Mouse (Mus musculus): ENCODE results near the gene Wdr59. TPM values are rescaled to one million over a fixed set of nuclear protein-coding genes. Genes with fewer than 3 reads are reported as not detected.

Gene Wdr59
- polyA plus RNA-seq, 2 experiments, result 1.1 to 2.8 TPM

- Histone ChIP-seq H3K27me3 (ENCODE audit: control insufficient read depth, insufficient read depth, low read length) (no peaks in the 10 kb centered on the region), H3K9ac (replicated peaks) (no peak overlapping the region), H3K36me3 (replicated peaks; ENCODE audit: control insufficient read depth, insufficient read depth, low read depth) (no peaks in the 10 kb centered on the region), H3K9me3 (ENCODE audit: control insufficient read depth, low read length) (no peaks in the 10 kb centered on the region), H3K4me3 (ENCODE audit: insufficient read depth in 1 of 2, low read depth in 2 of 2, low read length in 2 of 2) (peak overlapping the region in 1 of 2 experiments; percentile 77; a peak in 2 of 4 replicates), H3K4me1 (replicated peaks; ENCODE audit: control insufficient read depth in 2 of 2, insufficient read depth in 2 of 2, low read length in 1 of 2) (peaks cover 0 to 16% of the 10 kb centered on the region in 2 experiments; a peak in 2 of 4 replicates), H3K27ac (no peak overlapping the region), H3K4me2 (ENCODE audit: low read depth) (peak overlapping the region; percentile 89)
- TF ChIP-seq EP300 (IDR thresholded peaks at IDR 0.05; ENCODE audit: low read depth) (no peak), CTCF (IDR thresholded peaks at IDR 0.05; ENCODE audit: low read depth) (no peak)
- ATAC-seq (ENCODE audit: insufficient read depth), result no peak
- 52% methylated on average over 5 of the region's 5 CpGs for WGBS (ENCODE audit: insufficient replicate concordance)
- DNase-seq (ENCODE audit: low read depth in 3 of 3, low spot score in 3 of 3), result no peak
Observed at GRCm38 (mm10) chr8:111535491-111535890, 13.6 kb upstream of the Wdr59 start.

GRCm38 (mm10) chr8:111533503-111533902 is 11.6 kb upstream of the Wdr59 start:
- H3K27ac ChIP-seq, result no peak overlapping the region
- no peak overlapping the region for H3K4me2 ChIP-seq (ENCODE audit: low read depth)
- H3K4me1 ChIP-seq (replicated peaks; ENCODE audit: control insufficient read depth in 2 of 2, insufficient read depth in 2 of 2, low read length in 1 of 2), result peaks cover 0 to 9% of the 10 kb centered on the region in 2 experiments; a peak in 2 of 4 replicates
- no peak overlapping the region for H3K9ac ChIP-seq (replicated peaks)
- no peak for DNase-seq (ENCODE audit: low read depth in 3 of 3, low spot score in 3 of 3)
- WGBS (ENCODE audit: insufficient replicate concordance), result 84% methylated on average over 4 of the region's 4 CpGs
- H3K4me3 ChIP-seq (ENCODE audit: insufficient read depth in 1 of 2, low read depth in 2 of 2, low read length in 2 of 2), result no peak overlapping the region
- TF ChIP-seq CTCF (IDR thresholded peaks at IDR 0.05; ENCODE audit: low read depth) (no peak), EP300 (IDR thresholded peaks at IDR 0.05; ENCODE audit: low read depth) (no peak)
- H3K9me3 ChIP-seq (ENCODE audit: control insufficient read depth, low read length), result no peaks in the 10 kb centered on the region
- no peaks in the 10 kb centered on the region for H3K27me3 ChIP-seq (ENCODE audit: control insufficient read depth, insufficient read depth, low read length)
- no peak for ATAC-seq (ENCODE audit: insufficient read depth)
- no peaks in the 10 kb centered on the region for H3K36me3 ChIP-seq (replicated peaks; ENCODE audit: control insufficient read depth, insufficient read depth, low read depth)

- H3K27me3 ChIP-seq (ENCODE audit: control insufficient read depth, insufficient read depth, low read length), result no peaks in the 10 kb centered on the region
- no peaks in the 10 kb centered on the region for H3K9me3 ChIP-seq (ENCODE audit: control insufficient read depth, low read length)
- H3K36me3 ChIP-seq (replicated peaks; ENCODE audit: control insufficient read depth, insufficient read depth, low read depth), result no peaks in the 10 kb centered on the region
- no peak overlapping the region for H3K27ac ChIP-seq
- DNase-seq (ENCODE audit: low read depth in 3 of 3, low spot score in 3 of 3), result no peak
- H3K4me3 ChIP-seq (ENCODE audit: insufficient read depth in 1 of 2, low read depth in 2 of 2, low read length in 2 of 2), result no peak overlapping the region
- no peak overlapping the region for H3K9ac ChIP-seq (replicated peaks)
- WGBS (ENCODE audit: insufficient replicate concordance), result 80% methylated on average over 17 of the region's 17 CpGs
- H3K4me1 ChIP-seq (replicated peaks; ENCODE audit: control insufficient read depth in 2 of 2, insufficient read depth in 2 of 2, low read length in 1 of 2), result 0 out of 4 replicates have a peak, but pooled peaks cover 0 to 1% of the 10 kb centered on the region in 2 experiments
- no peak overlapping the region for H3K4me2 ChIP-seq (ENCODE audit: low read depth)
- ATAC-seq (ENCODE audit: insufficient read depth), result no peak
- TF ChIP-seq EP300 (IDR thresholded peaks at IDR 0.05; ENCODE audit: low read depth) (no peak), CTCF (IDR thresholded peaks at IDR 0.05; ENCODE audit: low read depth) (no peak)
Observed at GRCm38 (mm10) chr8:111531621-111532020, 9.7 kb upstream of the Wdr59 start.

GRCm38 (mm10) chr8:111531191-111531590 is 9.3 kb upstream of the Wdr59 start:
- Histone ChIP-seq H3K36me3 (replicated peaks; ENCODE audit: control insufficient read depth, insufficient read depth, low read depth) (no peaks in the 10 kb centered on the region), H3K4me3 (ENCODE audit: insufficient read depth in 1 of 2, low read depth in 2 of 2, low read length in 2 of 2) (no peak overlapping the region), H3K27ac (no peak overlapping the region), H3K27me3 (ENCODE audit: control insufficient read depth, insufficient read depth, low read length) (no peaks in the 10 kb centered on the region), H3K9ac (replicated peaks) (no peak overlapping the region), H3K4me1 (replicated peaks; ENCODE audit: control insufficient read depth in 2 of 2, insufficient read depth in 2 of 2, low read length in 1 of 2) (0 out of 4 replicates have a peak, but pooled peaks cover 0 to 1% of the 10 kb centered on the region in 2 experiments), H3K9me3 (ENCODE audit: control insufficient read depth, low read length) (no peaks in the 10 kb centered on the region), H3K4me2 (ENCODE audit: low read depth) (no peak overlapping the region)
- WGBS (ENCODE audit: insufficient replicate concordance), result 70% methylated on average over 12 of the region's 12 CpGs
- no peak for TF ChIP-seq EP300 (IDR thresholded peaks at IDR 0.05; ENCODE audit: low read depth)
- TF ChIP-seq CTCF (IDR thresholded peaks at IDR 0.05; ENCODE audit: low read depth), result no peak
- DNase-seq (ENCODE audit: low read depth in 3 of 3, low spot score in 3 of 3), result no peak
- ATAC-seq (ENCODE audit: insufficient read depth), result no peak

GRCm38 (mm10) chr8:111528071-111528470 is 6.2 kb upstream of the Wdr59 start:
- TF ChIP-seq EP300 (IDR thresholded peaks at IDR 0.05; ENCODE audit: low read depth) (no peak), CTCF (IDR thresholded peaks at IDR 0.05; ENCODE audit: low read depth) (no peak)
- no peaks in the 10 kb centered on the region for H3K9me3 ChIP-seq (ENCODE audit: control insufficient read depth, low read length)
- no peaks in the 10 kb centered on the region for H3K27me3 ChIP-seq (ENCODE audit: control insufficient read depth, insufficient read depth, low read length)
- H3K4me3 ChIP-seq (ENCODE audit: insufficient read depth in 1 of 2, low read depth in 2 of 2, low read length in 2 of 2), result no peak overlapping the region
- H3K4me2 ChIP-seq (ENCODE audit: low read depth), result no peak overlapping the region
- H3K36me3 ChIP-seq (replicated peaks; ENCODE audit: control insufficient read depth, insufficient read depth, low read depth), result no peaks in the 10 kb centered on the region
- H3K9ac ChIP-seq (replicated peaks), result no peak overlapping the region
- WGBS (ENCODE audit: insufficient replicate concordance), result 56% methylated on average over 5 of the region's 5 CpGs
- no peak overlapping the region for H3K27ac ChIP-seq
- no peak for ATAC-seq (ENCODE audit: insufficient read depth)
- no peak for DNase-seq (ENCODE audit: low read depth in 3 of 3, low spot score in 3 of 3)
- 0 out of 4 replicates have a peak, but pooled peaks cover 0 to 1% of the 10 kb centered on the region in 2 experiments for H3K4me1 ChIP-seq (replicated peaks; ENCODE audit: control insufficient read depth in 2 of 2, insufficient read depth in 2 of 2, low read length in 1 of 2)

Data from liver, embryonic 14.5 days (tissue).